Mouse (Mus musculus) right cerebral cortex, adult 2 months (tissue): ENCODE data around the gene Adssl1.

Experiments used
- DNase-seq, 2 experiments: peaks; one replicate each; pipeline ENCODE4 v3.0.0; 2021 to 2022; ENCODE audit warnings: low spot score in 2 of 2

Adssl1 gene

DNA sequence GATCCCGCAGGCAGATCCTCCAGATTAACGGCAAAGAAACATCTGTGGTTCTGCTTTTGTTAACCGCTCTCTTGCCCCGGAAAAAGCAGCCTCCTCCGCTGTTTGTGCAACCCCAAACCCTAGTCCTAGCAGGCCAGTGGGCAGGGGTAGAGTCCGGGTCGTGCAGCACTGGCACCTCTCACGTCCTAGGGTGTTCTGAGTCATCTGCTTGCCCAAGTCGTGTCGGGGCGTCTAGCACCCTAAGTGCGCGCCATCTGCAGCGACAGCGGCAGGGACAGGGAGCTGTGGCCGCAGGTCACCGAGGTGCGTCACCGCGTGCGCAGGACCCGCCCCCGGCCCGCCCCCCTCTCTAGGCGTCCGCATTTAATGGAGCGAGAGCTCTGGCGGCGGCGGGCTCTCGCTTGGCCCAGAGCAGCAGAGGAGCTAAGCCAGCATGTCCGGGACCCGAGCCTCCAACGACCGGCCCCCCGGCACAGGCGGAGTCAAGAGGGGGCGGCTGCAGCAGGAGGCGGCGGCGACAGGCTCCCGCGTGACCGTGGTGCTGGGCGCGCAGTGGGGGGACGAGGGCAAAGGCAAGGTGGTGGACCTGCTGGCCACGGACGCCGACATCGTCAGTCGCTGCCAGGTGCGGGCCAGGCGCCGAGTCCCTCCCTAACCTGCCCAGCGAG is at the start of gene Adssl1:
TSS of gene Adssl1 (plus strand) at position 360 of the 668 bp plus-strand sequence.
- DNase-seq: no peak

DNA sequence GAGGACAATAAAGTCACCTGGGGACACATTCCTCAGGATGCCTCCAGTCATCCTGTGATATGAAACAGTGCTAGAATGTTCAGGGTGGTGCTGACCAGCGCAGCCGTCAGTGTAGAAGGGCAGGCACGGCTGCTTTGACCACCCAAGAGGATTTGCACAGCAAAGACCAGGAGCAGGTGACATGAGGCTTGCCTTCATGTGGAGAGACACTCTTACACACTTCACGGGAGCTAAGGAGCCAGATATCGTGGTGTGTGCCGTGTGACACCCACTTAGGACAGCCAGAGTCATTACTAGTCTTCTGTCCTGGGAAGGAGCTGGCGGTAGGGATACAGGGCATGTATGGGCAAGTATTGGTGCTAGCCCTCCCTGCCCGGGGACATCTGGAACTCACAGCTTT is 49.7 kb upstream of the Adssl1 start:
- DNase-seq: no peak

DNA sequence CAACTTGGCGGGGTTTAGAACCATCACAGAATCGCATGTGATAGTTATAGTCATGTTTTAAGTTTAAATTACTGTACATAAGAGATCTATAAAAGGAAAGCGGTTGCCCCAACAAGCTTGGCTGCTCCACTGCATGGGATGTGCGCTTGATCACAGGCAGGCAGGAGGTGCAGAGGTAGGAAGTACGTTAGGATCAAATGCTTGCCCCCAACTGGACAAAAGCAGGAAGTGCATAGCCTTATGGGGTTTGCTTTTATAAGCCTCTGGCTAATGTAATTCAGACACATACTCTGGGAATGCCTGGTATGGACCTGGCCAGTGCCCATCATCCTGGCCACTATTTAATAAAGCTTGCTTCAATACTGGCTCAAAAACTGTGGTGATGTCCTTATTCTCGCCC is 48.8 kb upstream of the Adssl1 start:
- DNase-seq: no peak

DNA sequence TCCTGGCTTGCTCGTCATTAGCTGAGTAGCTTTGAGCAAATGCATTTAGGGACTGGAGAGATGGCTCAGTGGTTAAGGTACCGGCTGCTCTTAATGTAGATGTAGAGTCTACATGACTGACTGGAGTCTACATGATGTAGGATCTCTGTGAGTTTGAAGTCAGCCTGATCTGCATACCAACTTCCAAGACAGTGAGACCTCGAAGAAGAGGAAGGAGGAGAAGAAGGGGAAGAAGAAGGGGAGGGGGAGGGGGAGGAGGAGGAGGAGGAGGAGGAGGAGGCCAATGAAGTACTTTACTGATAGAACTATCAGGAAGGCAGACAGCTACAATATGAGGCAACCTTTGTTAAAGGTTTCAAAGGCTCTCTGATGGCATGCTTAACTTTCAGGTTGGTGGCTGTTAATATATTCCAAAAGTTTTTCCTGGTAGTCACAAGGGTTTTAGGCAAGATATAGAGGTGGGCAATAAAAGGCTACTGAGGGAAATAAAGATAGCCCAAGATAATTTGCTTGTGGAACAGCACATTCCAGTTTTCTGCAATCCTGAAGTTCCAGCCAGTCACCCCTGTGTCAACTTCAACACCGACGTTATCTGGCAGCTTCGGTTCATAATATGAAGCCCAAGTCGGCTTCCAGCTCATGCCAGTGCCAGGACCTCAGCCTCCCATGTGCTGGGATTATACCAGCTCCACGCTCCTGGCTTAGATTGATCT is 44.4 kb upstream of the Adssl1 start:
- DNase-seq: no peak

DNA sequence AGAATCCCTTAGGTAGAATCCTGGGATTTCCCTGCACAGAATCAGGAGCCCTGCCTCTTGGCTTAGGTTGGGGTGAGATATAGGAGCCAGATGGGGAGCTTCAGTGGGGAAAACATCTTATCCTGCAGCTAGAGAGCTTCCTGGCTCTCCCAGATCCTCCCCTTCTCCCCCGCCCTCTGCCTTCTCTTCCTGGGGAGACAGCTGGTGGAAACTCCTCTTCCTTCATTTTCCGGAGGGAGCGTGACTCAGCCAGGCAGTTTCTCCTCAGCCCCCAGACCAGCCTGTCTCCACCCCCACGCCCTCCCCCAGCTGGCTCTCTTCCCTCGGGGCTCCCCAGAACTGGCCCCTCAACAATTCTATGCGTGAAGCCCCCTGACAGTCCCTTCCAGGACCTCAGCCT is 43.5 kb upstream of the Adssl1 start:
- peak; percentile 76 to 81 for DNase-seq

DNA sequence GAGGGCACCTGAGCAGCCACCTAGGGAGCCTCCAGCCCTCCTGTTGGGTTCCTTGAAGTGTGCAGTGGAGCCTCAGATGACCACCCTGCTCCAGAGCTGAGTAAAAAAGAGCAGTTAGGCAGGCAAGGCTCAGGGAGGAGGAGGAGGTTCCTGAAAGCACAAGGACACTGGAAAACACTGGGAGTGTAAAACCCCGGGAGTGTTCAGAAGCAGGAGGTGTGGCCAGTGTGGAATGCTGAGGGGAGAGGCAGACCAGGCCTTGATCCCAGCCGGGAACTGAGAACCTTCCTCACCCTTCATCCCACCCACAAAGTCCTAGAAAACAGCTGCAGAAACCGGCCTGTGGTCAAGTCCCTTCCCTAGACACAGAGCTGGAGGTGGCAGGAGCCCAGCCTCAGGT is 43.1 kb upstream of the Adssl1 start:
- DNase-seq: no peak

DNA sequence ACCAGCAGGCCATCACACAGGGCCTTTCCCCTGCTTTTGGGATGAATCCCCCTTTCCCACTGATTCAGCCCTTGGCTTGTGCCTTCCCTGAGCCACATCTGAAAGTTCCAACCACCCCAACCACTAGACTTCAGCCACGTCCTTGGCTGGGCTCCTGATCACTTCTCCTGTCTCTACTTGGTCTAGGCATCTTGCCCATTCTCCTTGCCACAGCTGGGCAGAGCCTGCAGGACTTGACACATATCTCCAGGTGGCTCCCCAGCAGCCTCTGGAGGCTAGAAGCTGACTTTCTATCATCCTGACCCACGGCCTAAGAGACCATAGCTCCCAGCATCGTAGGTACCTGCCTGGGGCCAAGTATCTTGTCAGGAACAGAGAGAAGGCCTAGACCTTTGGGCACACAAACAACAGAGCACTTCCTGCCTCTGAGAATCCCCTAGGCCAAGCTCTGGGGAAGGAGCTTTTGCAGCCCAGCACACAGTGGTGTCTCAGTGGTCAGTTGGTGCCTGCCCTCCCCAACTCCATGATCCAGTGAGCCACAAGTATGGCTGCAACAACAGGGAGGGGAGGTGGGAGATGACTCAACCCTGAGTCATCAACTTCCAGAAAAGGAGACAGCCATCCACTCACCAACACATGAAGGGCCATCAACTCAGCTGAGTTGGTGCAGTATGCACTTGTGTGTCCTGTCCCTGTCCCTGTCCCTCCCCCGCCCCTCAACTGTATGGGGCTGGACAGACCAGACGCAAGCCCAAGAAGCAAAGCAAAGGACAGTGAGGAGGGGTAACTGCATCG is 41.4 kb upstream of the Adssl1 start:
- DNase-seq: no peak

DNA sequence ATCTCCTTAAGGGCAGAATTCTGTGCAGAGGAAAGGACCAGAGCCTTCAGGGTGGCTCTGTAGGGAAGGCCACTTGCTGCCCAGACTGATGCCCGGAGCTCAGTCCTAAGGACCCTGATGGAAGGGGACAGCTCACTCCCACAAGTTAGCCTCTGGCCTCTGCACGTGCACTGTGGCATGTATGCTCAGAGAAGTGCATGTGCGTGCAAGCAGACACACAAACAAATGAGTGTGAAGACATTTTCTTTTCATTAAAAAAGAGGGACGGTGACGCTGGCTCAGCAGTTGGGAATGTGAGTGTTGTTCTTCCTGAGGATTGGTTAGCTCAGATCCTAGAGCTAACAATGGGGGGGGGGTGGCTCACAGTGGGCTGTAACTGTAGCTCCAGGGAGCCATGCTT is 40.4 kb upstream of the Adssl1 start:
- DNase-seq: no peak

DNA sequence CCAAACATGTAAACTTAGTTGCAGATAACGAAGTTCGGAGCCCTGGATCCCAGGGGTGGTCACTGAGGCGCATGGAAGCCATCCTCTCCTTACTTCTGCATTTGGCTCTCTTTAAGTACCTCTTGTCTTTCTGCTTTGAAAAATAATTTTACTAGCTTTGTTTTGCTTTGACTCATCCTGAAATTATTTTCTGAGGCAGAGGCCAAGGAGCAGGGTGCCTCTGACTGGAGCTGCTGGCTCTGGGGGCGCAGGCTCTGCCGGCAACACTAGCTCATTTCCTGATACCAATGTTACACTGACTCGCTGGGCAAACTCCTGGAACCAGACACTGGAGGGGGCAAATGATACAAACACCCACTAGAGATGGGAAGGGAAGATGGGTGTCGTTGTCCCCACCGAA is 39.9 kb upstream of the Adssl1 start:
- no peak for DNase-seq

DNA sequence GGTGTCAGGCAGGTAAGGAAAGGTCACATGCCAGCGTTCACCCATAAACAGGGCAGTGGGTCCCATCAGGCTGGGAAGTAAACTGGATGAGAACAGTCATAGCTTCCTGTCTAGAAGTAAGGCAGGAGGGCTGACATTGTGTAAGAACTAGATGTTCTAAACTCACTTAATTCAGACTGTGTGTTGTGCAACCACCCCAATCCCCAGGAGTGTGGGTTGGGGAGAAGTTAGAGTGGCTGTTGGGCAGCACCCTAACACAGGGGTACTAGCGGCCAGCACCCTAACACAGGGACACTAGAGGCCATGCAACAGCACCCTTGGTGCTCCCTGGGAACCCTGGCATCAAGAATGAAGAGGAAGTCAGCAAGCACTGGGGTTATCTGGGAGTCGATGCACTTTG is 38.7 kb upstream of the Adssl1 start:
- no peak for DNase-seq

DNA sequence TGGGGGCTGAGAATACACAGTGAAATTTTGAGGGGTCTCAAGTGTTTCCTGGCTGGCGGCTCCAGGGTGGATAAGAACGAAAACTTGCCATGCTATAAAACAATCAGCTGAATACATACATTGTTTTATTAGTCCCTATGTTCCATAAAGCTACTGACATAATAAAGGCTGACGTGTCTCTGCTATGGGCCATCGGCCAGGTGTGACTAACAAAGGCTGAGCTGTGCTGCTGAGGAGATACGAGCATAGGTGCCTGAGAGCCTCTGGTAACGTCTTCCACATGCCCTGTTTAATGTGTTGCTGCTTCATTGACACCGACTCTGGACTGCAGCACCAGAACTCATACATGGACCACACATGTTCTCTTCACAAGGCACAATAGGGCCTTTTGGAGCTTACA is 34.9 kb upstream of the Adssl1 start:
- DNase-seq: no peak

DNA sequence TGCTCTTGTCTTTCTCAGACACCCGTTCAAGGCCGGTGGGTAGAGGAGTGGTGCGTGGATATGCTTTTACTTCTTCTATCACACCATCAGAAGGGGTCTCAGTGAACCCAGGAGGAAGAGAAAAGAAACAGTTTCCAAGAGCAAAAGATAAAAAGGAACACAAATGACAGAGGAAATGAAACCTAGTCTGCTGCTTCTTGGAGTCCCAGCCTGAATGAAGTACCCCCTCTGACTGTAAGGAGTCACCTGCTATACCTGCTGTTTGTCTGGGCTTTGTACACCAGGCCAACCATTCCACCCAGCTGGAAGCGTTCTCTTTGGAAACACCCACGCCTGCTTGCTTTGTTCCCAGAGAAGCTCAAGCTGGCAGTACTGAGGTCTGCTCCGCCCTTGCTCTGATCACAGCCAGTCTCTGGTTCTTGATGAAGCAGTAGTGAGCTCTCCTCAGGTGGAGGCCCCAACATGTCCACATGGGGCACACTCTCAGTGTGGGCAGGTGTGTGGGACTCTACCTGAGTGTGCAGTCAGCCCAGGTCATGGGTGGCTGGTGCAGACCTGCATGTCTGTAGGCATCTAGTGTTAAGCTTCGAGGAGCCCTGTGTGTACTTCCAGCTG is 33.8 kb upstream of the Adssl1 start:
- DNase-seq: peak; percentile 75

DNA sequence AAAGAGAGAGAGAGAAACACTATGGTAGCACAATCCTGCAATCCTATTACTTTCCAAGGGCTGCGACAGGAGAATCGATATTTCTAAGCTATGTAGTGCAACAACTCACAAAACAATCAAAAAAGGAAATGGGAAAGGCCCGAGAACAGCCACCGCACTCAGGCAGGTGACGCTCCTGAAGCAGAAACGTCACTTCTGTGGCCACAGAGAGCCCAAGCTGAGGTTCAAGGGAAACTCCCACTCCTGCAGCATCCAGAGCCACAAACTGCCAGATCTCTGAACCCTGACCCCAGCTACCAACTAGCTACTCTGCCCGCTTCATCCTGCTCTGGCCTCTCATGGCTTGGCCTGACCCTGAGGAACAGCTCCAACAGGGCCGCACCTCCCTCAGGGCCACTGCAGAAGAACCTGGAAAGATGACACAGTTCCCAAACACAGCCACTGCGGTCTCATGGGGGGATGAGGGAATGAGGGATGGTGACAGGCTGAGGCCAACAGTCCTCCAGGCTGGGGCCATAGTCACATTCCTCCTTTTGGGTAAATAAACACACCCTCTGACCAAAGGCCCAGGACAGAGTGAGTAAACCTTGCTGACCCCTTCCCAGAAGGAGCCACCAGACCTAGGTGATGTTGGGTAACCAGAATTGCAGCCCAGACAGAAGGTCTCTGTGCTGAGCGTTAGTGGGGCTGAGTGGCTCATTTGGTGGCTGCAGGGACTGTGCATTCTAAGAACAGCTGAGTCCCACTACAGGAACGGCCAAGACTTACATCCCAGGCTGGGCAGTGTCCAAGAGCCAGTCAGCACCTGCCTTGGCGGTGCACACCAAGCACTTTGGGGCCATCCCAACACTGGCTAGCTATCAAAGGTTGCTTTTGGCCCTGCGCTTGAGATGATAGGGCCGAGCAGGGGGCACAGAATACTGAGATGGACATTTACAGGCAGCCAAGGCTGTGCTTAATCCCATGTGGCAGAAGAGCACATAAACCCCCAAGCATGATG is 32.4 kb upstream of the Adssl1 start:
- DNase-seq: no peak

DNA sequence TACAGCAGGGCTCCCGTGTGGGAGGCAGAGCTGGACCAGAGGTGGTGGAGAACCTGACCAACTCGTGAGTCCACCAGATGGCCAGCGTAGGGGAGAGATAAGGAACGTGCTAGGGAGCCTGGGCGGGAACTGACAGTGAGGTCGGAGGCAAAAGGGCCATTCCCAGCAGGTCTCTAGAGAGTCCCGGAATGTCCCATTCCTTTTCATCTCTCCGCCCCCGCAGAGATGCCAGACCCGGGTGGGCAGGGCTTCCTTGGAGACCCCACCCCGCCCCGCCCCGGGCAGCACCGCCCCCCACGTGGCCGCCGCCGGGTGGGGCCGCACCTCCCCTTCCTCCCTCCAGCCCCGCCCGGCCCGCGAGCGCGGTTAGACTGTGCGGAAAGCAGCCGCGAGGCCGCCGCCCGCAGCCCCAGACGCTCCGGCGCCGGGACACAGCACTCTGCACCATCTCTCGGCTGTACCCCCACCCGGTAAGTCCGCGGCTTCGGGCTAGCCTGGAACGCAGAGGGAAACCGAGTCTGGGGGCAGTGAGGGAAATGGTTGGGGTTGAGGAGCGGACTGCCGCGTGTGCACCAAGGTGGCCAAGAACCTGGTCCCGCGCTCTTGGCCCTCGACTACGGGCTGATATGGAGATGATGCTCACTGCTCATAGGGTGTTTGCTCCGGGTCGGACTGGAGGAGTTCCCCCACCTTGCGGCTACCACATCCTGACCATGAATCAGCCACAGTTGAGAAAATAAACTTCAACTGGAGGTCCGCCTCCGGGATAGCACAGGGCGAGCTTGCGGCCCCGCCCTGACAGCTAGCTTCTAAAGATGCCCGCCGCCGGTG is 31.2 kb upstream of the Adssl1 start, which contains the start of gene Inf2:
TSS of gene Inf2 (plus strand) at position 359 of the 831 bp plus-strand sequence.
- DNase-seq: peak; percentile 79 to 81

DNA sequence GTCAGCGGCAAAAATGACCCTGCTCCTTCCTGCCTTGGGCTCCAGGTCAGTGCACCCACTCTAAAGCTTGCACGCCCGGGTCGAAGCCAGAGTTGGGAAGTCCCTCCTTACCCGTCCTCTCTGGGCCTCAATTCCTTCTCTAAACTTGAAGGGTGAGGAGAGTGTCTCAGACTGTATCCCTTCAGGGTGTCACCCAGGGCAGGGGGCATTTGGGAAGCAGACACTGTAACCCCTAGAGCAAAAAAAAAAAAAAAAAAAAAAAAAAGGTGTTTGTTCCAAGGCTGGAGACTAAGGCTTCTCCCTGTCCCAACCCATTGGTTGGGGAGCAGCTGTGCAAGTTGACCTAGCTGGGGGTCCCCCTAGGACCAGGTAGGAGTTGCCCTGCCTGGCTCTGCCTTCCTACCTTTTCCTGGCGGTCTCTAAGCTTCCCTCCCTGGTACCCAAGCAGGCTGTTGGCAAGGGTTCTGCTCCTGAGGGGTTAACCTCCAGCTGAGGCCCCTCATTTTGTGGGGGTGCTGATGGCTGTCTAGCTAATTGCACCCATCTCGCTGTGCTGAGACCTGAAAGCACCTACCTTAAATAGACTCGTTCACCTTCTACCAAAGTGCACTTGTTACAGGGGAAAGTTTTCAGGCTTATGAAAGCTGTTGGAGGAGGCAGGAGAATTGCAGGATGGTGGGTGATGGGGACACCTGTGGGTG is 30.2 kb upstream of the Adssl1 start:
- no peak for DNase-seq

DNA sequence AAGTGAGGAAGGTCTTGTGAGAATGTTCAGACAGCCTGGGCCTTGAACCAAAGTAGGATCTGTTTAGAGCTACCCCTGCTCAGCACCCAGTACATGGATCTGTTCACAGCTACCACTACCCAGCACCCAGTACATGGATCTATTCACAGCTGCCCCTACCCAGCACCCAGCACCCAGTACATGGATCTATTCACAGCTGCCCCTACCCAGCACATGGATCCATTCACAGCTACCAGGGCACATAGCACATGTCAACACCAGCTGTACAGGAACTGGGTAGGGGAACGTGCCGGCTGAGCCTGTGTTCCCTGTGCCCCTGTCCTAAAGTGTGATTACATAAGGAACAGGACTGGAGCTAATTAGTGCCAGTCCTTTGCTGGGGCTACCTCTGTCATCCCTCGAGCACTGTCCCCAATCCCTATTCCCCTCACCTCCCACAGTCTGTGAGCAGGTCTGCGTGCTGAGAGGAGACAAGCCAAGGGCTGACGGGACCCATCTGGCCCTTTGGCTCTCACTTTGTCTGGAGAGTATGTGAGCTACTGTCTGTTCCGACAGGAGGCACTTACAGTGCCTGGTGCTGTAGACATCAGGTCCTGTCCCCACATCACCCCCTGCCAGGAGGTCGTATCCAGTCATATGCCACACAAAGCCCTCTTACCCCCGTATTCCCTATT is 29.1 kb upstream of the Adssl1 start:
- no peak for DNase-seq

DNA sequence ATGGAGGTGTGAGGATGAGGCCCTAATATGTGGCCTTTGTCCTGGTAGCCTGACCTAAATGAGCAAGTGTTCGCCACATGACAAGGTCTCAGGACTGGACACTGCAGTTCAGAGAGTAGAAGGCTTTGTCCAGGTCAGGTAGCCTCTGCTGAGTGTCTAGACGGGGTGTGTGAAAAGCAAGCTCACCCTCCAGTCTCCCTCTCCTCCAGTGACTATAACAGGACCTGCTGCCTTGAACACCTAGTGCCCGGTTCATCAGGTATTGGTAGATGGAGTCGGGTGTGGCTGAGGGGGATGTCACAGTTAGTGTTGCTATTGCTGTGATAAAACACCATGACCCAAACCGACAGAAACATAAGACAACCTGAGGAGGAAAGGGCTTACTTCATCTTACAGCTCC is 28.6 kb upstream of the Adssl1 start:
- DNase-seq: no peak

DNA sequence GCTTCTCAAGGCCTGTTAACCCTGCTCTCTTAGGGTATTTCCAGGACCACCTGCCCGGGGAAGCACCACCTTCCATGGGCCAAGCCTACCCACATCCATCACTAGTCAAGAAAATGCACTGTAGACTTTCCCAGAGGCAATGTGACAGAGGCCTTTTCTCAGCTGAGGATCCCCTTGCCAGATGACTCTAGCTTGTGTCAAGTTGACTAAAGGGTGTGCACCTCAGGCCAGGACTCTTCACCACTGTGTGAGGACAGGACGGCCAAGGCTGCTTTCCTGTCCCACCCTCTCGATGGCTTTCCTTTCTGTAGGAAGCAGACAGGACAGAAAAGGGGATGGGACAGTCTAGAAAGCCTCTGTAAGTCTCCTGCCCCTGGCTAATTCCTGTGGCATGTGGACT is 28.1 kb upstream of the Adssl1 start:
- no peak for DNase-seq
